Mouse (Mus musculus): Measurements from ENCODE around the gene Slco2b1. TPM values are rescaled to one million over a fixed set of nuclear protein-coding genes. Genes with fewer than 3 reads are reported as not detected.

Gene Slco2b1
- polyA plus RNA-seq, 1 experiment from 2014 or later, result 3.4 TPM

GRCm38 (mm10) chr7:99625722-99626375 is 85.3 kb downstream of the Slco2b1 start:
- Histone ChIP-seq H3K4me3 (ENCODE audit: low read depth, low read length) (peak overlapping the region; percentile 44), H3K9ac (replicated peaks; ENCODE audit: low read depth, low read length) (peak overlapping the region; percentile 63), H3K9me3 (ENCODE audit: control insufficient read depth, low read length) (no peaks in the 10 kb centered on the region), H3K4me1 (ENCODE audit: control insufficient read depth, insufficient read depth, low read length) (peaks cover 12% of the 10 kb centered on the region), H3K4me2 (ENCODE audit: low read depth, low read length) (peak overlapping the region; percentile 86), H3K36me3 (ENCODE audit: control insufficient read depth, insufficient read depth, low read length) (no peaks in the 10 kb centered on the region), H3K27me3 (ENCODE audit: control insufficient read depth, insufficient read depth, low read length) (peaks cover 27% of the 10 kb centered on the region), H3K27ac (ENCODE audit: low read depth, low read length) (peak overlapping the region; percentile 55)
- under 1% methylated on average over 68 of the region's 81 CpGs for WGBS
- ATAC-seq (ENCODE audit: low read depth), result peak; percentile 88

GRCm38 (mm10) chr7:99618860-99619259 is 92.3 kb downstream of the Slco2b1 start:
- Histone ChIP-seq H3K27ac (ENCODE audit: low read depth, low read length) (no peak overlapping the region), H3K4me1 (ENCODE audit: control insufficient read depth, insufficient read depth, low read length) (no peaks in the 10 kb centered on the region), H3K36me3 (ENCODE audit: control insufficient read depth, insufficient read depth, low read length) (no peaks in the 10 kb centered on the region), H3K27me3 (ENCODE audit: control insufficient read depth, insufficient read depth, low read length) (no peaks in the 10 kb centered on the region), H3K9me3 (ENCODE audit: control insufficient read depth, low read length) (no peaks in the 10 kb centered on the region), H3K4me3 (ENCODE audit: low read depth, low read length) (no peak overlapping the region), H3K4me2 (ENCODE audit: low read depth, low read length) (no peak overlapping the region), H3K9ac (replicated peaks; ENCODE audit: low read depth, low read length) (no peak overlapping the region)
- 9% methylated on average over 3 of the region's 3 CpGs for WGBS
- ATAC-seq (ENCODE audit: low read depth), result no peak

- WGBS, result 75% methylated on average over 2 of the region's 2 CpGs
- H3K9ac ChIP-seq (replicated peaks; ENCODE audit: low read depth, low read length), result no peak overlapping the region
- H3K4me1 ChIP-seq (ENCODE audit: control insufficient read depth, insufficient read depth, low read length), result no peaks in the 10 kb centered on the region
- no peak overlapping the region for H3K4me2 ChIP-seq (ENCODE audit: low read depth, low read length)
- no peaks in the 10 kb centered on the region for H3K36me3 ChIP-seq (ENCODE audit: control insufficient read depth, insufficient read depth, low read length)
- H3K27me3 ChIP-seq (ENCODE audit: control insufficient read depth, insufficient read depth, low read length), result no peaks in the 10 kb centered on the region
- ATAC-seq (ENCODE audit: low read depth), result no peak
- H3K27ac ChIP-seq (ENCODE audit: low read depth, low read length), result no peak overlapping the region
- no peaks in the 10 kb centered on the region for H3K9me3 ChIP-seq (ENCODE audit: control insufficient read depth, low read length)
- no peak overlapping the region for H3K4me3 ChIP-seq (ENCODE audit: low read depth, low read length)
Measured at GRCm38 (mm10) chr7:99618264-99618663, 92.9 kb downstream of the Slco2b1 start.

Other genes starting within 250 kb of the Slco2b1 start
- gene Klhl35, start 245.3 kb downstream of the Slco2b1 start, polyA plus RNA-seq (2014; fragmentation: Nextera tagmentation; extraction: Ambion mirVana), result 2.4 and 4.8 TPM in 2 replicates
- gene Rps3, start 227.6 kb downstream of the Slco2b1 start, polyA plus RNA-seq (2014; fragmentation: Nextera tagmentation; extraction: Ambion mirVana), result 408 and 464 TPM in 2 replicates
- 9.9 and 11.5 TPM in 2 replicates for gene Arrb1, start 175.9 kb downstream of the Slco2b1 start, polyA plus RNA-seq (2014; fragmentation: Nextera tagmentation; extraction: Ambion mirVana)
- 1.8 and 3.5 TPM in 2 replicates for gene Tpbgl, start 84.2 kb downstream of the Slco2b1 start, polyA plus RNA-seq (2014; fragmentation: Nextera tagmentation; extraction: Ambion mirVana)
- not detected in 2 replicates for gene Olfr520, start 18.9 kb upstream of the Slco2b1 start, polyA plus RNA-seq (2014; fragmentation: Nextera tagmentation; extraction: Ambion mirVana)
- gene Olfr521, start 52.2 kb upstream of the Slco2b1 start, polyA plus RNA-seq (2014; fragmentation: Nextera tagmentation; extraction: Ambion mirVana), result not detected in 2 replicates
- gene Neu3, start 117.1 kb upstream of the Slco2b1 start, polyA plus RNA-seq (2014; fragmentation: Nextera tagmentation; extraction: Ambion mirVana), result 2.1 and 2.4 TPM in 2 replicates
- 0.67 and 0.84 TPM in 2 replicates for gene Xrra1, start 147.8 kb upstream of the Slco2b1 start, polyA plus RNA-seq (2014; fragmentation: Nextera tagmentation; extraction: Ambion mirVana)
- gene Spcs2, start 152.1 kb upstream of the Slco2b1 start, polyA plus RNA-seq (2014; fragmentation: Nextera tagmentation; extraction: Ambion mirVana), result 245 and 262 TPM in 2 replicates